Mouse (Mus musculus): ENCODE results near the gene 4932415D10Rik. TPM values are rescaled to one million over a fixed set of nuclear protein-coding genes. Genes with fewer than 3 reads are reported as not detected.

4932415D10Rik gene
- total RNA-seq (2022), result not detected

GRCm38 (mm10) chr10:82316482-82316881 lies at the start of gene 4932415D10Rik:
Gene 4932415D10Rik, minus strand, starts transcription at chr10:82316582.
- DNase-seq, result no peak

GRCm38 (mm10) chr10:82361911-82362310 lies 45.5 kb upstream of the 4932415D10Rik start:
- DNase-seq, result no peak

DNA sequence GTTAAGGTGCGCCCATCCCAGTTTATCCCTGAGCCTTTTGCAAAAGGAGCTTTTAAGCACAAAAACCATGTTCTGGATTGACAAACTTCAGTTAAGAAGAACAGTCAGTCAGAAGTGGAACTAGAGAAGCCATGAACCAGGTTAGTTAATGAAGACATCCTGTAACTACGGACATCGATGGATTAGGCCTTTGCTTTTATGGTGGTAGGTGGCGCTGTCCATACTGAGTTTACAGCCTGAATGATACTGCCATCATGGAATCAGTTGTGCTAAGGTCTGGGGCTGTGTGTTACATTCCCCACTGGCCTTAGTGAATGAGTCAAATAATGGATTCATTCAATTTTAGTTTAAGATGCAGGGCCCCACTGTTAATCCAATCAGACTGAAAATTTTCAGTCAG lies 39.0 kb upstream of the 4932415D10Rik start:
- no peak for DNase-seq

DNA sequence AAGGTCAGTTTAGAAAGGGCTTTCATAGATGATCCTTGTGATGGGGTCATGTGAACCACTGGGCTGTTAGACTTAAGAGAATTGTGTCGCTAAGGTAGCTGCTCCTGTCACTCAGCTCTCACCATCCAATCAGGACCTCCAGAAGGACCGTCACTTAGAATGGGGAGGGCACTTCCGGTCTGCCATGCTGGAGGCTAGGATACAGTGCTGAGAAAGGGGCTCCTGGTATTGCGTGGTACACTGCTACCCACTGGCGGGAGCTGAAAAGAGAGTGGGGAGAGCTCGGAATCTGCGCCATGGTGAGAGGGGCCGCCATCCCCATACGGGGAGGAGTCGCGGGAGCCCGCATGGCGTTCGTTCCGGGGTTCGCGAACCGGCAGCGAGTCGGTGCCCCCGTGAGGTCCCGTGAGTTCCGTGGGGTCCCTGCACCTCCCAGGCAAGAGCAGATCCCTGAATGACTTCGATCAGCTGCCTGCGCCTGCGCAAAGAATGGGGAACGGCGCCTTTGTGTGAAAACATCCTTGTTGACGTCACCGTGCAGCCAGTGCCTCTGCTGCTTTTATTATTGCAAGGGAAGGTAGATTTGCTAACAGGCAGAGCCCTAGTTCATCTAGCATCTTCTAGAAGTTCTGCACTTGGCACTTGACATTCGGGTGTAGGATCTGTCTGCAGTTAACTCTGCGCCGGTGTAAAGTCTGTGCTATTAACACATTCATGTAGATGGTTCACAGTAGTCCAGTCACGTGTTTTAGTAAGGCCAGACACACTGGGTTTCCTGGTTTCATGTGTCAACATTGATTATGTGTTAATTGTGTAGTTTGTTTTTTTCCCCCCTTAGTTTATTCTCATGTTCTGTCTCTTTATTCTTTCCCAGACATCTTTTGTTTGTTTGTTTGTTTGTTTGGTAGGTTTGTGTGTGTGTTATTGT lies 38.0 kb upstream of the 4932415D10Rik start, which contains the start of gene Gm4924:
Gm4924 (plus strand) TSS at position 173 of the 928 bp plus-strand sequence.
- peak; percentile 69 for DNase-seq

DNA sequence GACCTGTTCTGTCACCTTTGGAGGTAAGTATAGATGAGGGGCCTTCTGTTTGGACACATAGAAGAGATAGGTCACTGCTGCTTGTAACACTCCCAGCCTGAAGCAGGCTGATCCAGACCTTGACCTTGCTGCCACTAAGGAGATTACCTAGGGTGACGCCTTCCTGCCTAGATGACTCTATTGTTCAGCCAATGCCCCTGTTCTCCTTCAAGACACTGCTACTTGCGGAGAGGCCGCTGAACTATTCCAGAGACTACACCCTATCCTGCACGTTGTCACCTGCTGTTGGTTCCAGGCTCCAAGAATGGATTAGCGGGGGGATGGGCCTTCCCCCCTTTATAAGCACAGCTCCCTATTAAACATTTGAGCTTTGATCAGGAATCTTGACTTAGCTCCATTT lies 13.4 kb upstream of the 4932415D10Rik start:
- DNase-seq, result no peak

DNA sequence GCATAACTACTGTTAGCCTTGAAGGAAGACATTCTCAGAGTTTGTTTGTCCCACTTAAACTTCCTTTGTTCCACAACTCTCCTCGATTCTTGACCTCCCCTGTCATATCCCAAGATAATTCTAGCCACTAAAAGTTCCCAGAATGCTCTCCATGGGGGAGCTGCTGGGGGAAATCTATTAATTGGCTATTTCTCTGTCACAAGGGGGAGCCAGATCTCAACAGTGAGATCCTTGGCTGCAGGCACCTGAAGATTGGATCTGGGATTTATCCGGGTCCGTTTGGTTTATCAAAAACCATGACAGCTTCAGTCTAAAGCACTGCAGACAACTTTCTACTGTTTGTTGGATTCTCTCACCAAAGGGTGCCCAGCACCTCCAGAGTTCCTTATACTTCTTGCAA lies 3.8 kb upstream of the 4932415D10Rik start:
- no peak for DNase-seq

- DNase-seq, result no peak
Measured at GRCm38 (mm10) chr10:82296440-82296839, 19.9 kb downstream of the 4932415D10Rik start.

DNA sequence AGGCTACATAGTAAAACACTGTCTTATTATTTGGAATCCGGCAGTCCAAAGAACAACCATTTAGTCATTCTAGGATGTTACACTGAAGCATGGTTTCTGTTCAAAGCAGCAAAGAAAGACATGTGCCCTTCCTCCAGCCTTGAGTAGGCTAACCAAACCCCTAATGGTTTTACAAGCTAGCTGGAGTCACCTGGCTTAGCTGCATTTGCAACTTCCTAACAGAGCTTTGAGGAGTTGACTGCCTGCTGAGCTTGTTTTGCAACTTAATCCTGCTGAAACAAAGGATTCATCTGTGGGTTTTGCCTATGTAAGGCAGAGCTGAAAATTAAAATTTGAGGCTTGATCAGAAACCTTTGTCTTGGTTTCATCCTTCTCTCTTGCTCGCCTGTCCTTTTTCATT lies 59.1 kb downstream of the 4932415D10Rik start:
- DNase-seq, result no peak

- no peak for DNase-seq
Measured at GRCm38 (mm10) chr10:82245021-82245420, 71.4 kb downstream of the 4932415D10Rik start.

DNA sequence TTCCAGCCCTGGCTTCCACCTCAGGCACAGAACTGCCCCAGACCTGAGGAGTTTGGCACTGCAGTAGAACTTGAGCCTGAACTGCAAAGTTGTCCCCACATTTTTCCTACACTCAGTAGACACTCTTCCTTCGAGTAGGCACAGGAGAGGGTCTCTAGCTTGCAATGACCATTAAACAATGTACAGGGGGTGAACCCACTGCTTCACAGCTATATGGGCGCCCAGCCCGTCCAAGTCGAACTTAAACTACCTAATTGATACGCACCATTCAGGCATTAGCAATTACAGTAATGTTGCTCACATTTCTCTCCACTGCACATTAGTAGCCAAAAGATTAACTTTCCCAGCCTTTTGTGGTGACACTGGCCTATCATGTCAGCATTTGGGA lies 75.0 kb downstream of the 4932415D10Rik start:
- no peak for DNase-seq

- peak; percentile 77 for DNase-seq
Measured at GRCm38 (mm10) chr10:82240742-82241400, 75.5 kb downstream of the 4932415D10Rik start, which contains the start of gene Zfp938. Gene Zfp938, minus strand, starts transcription at chr10:82241280.

Other genes starting within 250 kb of the 4932415D10Rik start
- 1 to 10 TPM; 3.4 to 6.3 (median 4.7) TPM for gene BC024063, start 233.2 kb downstream of the 4932415D10Rik start, total RNA-seq (2022)
- 1 to 10 TPM; 3.8 to 9.4 (median 6.9) TPM for gene AU041133, start 188.6 kb downstream of the 4932415D10Rik start, total RNA-seq (2022)
- 10 to 100 TPM in 2 of 4 experiments, 1 to 10 TPM in 2; 7.7 to 13.5 (median 9.9) TPM for gene Zfp938, start 75.3 kb downstream of the 4932415D10Rik start, total RNA-seq (2022)
- gene Gm4924, start 37.7 kb upstream of the 4932415D10Rik start, total RNA-seq (2022), result 10 to 100 TPM in 1 of 4 experiments, 1 to 10 TPM in 3; 6.2 to 12.1 (median 7.0) TPM
- gene Gm1553, start 176.0 kb upstream of the 4932415D10Rik start, total RNA-seq (2022), result not detected

Data from adrenal gland, adult 8-10 months (tissue).